Mouse (Mus musculus) liver, adult 10 weeks (tissue): Measurements from ENCODE around the gene Irf5. TPM values are rescaled to one million over a fixed set of nuclear protein-coding genes. Genes with fewer than 3 reads are reported as not detected.

ENCODE experiments used
- polyA plus RNA-seq: library from polyadenylated mRNA; stranded (reverse); fragments of 350-450 nt; fragmentation: Illumina TruSeq; extraction: RNeasy Lipid Tissue Mini Kit (QIAGEN cat#74804); gene quantifications from one replicate; pipeline ENCODE4 v1.2.3, GENCODE M21; 2014; ENCODE audit warnings: low read depth, low replicate concordance

Irf5 gene
- polyA plus RNA-seq: 5.7 TPM

DNA sequence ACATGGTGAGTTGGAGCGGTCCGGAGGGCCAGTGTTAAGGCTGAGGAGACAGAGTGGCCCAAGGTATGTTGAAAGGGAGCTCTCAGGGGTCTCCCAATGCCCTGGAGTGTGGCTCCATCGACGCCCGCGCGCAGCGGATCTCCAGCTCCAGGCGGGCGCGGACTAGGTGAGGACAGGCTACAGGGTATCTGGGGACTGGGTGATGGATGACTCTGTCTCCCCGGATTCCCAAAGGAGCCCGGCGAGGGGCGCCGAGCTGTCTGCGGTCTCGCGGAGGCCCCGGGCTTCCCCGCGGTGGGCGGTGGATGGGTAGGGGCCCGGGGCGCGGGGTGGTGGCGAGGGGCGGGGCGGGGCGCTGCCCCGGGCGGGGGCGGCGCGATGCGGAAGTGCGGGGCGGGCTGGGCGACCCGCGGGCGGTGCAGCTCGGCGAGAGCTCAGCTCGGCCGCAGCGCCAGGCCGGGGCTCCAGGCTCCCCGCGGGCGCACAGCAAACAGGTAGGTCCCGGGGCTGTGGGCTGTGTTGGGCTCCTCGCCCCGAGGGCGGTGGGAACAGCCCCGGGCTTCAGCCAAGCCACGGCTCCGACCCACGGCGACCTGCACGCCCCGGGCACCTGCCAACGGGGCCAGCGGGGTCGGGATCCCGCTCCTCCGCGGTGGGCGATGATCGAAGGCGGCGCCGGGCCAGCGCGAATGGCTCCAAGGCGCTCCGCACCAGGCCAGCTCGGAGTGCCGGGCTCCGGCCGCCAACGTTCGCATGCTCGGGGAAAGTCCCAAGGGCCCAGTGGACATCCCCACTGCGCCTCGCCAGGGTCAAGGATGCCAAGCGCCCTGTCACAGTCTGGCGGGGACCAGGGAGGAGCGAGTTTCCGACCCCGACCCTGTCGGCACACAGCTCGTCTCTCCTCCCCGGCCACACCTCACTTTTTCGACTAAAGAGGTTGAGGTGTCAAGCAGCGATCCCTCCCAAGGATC is at the start of gene Irf5:
Gene Irf5, plus strand, starts transcription at position 345 of the 971 bp plus-strand sequence.

DNA sequence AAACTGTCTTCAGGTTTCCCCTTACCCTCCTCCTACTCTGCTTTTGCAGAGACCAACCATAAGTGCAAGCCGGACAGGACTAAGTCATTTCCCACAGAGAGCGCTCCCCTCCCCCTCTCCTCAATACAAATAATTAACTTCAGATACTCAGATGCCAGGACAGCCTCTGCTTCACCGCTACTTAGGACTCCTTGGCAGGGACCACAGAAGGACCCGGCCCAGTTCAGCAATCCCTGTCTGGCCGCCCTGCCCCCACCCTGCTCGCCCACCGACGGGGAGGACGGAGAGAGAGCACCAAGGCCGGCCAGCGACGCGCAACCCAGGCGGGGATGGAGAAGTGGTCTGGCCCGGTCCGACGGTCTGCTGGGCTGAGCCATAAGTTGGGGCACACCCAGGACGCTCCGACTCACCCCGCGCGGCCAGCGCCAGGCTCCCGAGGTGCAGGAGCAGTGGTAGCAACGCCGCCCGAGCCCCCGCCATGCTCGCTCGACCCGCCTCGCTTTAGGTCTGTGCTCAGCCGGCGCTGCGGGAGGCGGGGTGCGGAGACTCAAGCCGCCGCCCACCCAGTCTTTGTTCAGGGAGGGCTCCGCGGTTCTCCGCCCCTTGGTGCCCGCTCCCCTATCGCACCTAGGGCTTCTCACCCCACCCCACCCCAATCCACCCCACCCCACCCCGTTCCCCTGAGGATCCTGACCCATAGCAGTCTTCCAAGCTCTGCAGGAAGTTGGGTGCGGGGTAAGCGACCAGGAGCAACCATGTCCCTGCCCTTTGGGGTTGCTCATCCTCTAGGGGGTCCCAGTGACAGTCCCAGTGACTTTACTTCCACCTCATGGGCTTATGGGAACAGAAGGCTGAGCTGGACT is 18.7 kb upstream of the Irf5 start, which contains the start of gene Kcp:
Gene Kcp, minus strand, starts transcription at position 506 of the 863 bp plus-strand sequence.

Other genes with a start within 250 kb of the Irf5 start
- not detected for gene Fam71f2, start 247.0 kb upstream of the Irf5 start, polyA plus RNA-seq
- gene Fam71f1, start 207.5 kb upstream of the Irf5 start, polyA plus RNA-seq: not detected
- 131 TPM for gene Calu, start 178.6 kb upstream of the Irf5 start, polyA plus RNA-seq
- not detected for gene Opn1sw, start 138.2 kb upstream of the Irf5 start, polyA plus RNA-seq
- 0.45 TPM for gene Ccdc136, start 130.3 kb upstream of the Irf5 start, polyA plus RNA-seq
- gene Flnc, start 93.4 kb upstream of the Irf5 start, polyA plus RNA-seq: not detected
- 21.1 TPM for gene Atp6v1f, start 58.9 kb upstream of the Irf5 start, polyA plus RNA-seq
- not detected for gene Atp6v1fnb, start 55.2 kb upstream of the Irf5 start, polyA plus RNA-seq
- not detected for gene Kcp, start 18.7 kb upstream of the Irf5 start, polyA plus RNA-seq
- gene Tnpo3, start 83.3 kb downstream of the Irf5 start, polyA plus RNA-seq: 30.2 TPM
- gene Tspan33, start 167.6 kb downstream of the Irf5 start, polyA plus RNA-seq: 1.7 TPM
- gene Smo, start 208.9 kb downstream of the Irf5 start, polyA plus RNA-seq: 1.5 TPM
- 15.2 TPM for gene Ahcyl2, start 241.4 kb downstream of the Irf5 start, polyA plus RNA-seq